Mouse (Mus musculus): Measurements from ENCODE around the gene Il10ra. TPM values are rescaled to one million over a fixed set of nuclear protein-coding genes. Genes with fewer than 3 reads are reported as not detected.

The Il10ra gene
- polyA plus RNA-seq, 1 experiment, result not detected

DNA sequence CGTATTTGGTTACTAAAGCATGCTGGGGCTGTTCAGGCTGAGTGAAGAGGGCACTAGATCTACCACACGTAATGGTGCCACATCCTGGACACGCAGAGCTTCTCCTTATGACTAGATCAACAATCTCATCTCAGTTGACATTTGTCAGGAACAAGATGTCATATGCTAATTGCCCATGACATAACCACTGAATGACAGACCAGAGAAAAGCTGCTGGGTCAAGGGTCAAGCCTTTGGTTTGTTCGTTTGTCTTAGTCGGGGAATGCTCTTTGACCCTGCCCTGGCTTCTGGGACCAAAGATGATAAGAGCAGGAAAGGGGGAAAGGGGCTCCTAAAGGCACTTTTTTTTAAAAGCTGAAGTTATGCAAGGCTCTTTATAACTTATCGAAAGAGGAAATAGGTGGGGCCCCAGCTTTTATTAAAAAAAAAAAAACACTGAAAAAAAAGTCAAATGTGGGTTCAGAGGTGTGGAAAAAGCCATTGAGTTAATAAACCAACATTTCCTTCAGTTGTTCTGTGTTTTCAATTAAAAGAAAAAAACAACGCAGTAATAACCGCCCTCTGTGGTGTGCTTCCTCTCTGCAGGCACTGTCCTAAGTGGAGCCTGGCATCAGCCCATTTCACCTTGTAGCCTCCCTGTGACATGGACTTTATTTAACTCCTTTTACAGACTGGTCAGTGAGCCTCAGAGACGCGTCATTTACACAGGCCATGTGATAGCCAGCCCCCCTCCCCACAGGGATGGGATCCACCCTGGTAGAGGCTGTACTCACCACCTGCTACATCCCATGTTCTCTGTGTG, 25.5 kb upstream of the Il10ra start:
- no peak overlapping the region for H3K4me2 ChIP-seq (ENCODE audit: low read depth)
- H3ac ChIP-seq (ENCODE audit: control insufficient read depth, insufficient read length), result no peak overlapping the region
- no peaks in the 10 kb centered on the region for H3K36me3 ChIP-seq (ENCODE audit: control insufficient read depth, insufficient read depth)
- TF ChIP-seq SRF (IDR thresholded peaks at IDR 0.05; ENCODE audit: control insufficient read depth, insufficient read length, low read depth), result no peak
- TF ChIP-seq TCF12 (IDR thresholded peaks at IDR 0.05; ENCODE audit: insufficient read depth, poor library complexity, severe bottlenecking), result no peak
- no peak for TF ChIP-seq POLR2AphosphoS2 (IDR thresholded peaks at IDR 0.05; ENCODE audit: insufficient read length, low read depth)
- TF ChIP-seq TCF3 (IDR thresholded peaks at IDR 0.05; ENCODE audit: insufficient read length, low read depth), result no peak
- no peak for TF ChIP-seq POLR2A (IDR thresholded peaks at IDR 0.05; ENCODE audit: insufficient read length, low read depth)
- TF ChIP-seq E2F4 (IDR thresholded peaks at IDR 0.05; ENCODE audit: insufficient read depth), result no peak
- no peak for TF ChIP-seq REST (IDR thresholded peaks at IDR 0.05; ENCODE audit: insufficient read depth, insufficient read length)
- TF ChIP-seq MYOG (IDR thresholded peaks at IDR 0.05; ENCODE audit: control insufficient read depth in 1 of 3, insufficient read depth in 1 of 3, insufficient read length in 2 of 3, low read depth in 2 of 3), result no peak
- TF ChIP-seq MAX (IDR thresholded peaks at IDR 0.05; ENCODE audit: low read depth), result no peak
- TF ChIP-seq MYOD1 (IDR thresholded peaks at IDR 0.05; ENCODE audit: control insufficient read depth in 1 of 3, insufficient read length in 2 of 3, low read depth in 2 of 3), result no peak
- no peaks in the 10 kb centered on the region for H3K79me2 ChIP-seq (ENCODE audit: control insufficient read depth, insufficient read depth)
- peaks cover 9% of the 10 kb centered on the region for H3K27me3 ChIP-seq (ENCODE audit: control insufficient read depth, insufficient read depth, insufficient read length)
- H3K4me3 ChIP-seq, result no peak overlapping the region

DNA sequence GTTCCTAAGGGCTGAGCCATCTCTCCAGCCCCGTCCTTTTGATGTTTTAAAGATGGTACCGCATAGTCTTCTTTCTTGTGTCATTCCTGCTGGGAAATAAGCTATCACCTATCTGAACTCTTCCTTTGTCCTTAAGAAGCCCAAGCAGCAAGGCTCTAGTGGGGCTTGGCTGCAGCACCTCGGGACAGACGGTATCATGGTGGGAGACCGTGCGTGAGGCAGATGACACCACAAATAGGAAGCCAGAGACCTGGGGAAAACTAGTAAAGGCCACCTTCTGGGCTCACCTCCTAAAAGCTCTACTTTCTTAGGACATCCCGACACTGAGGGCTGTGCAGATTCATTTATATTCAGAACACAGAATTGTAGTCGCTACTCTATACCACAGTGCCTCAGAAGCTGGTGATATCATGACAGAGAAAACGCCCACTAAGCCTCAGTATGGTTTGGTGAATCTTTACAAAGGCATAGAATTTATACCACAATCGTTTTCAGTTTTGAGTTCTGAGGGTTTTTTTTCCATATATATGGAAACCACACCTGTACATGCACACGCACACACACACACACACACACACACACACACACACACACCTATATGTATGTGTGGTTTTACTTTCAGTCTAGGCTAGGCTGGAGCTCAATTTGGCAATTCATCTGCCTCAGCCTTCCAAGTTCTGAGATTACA, 22.7 kb upstream of the Il10ra start:
- TF ChIP-seq MAX (IDR thresholded peaks at IDR 0.05; ENCODE audit: low read depth) (no peak), E2F4 (IDR thresholded peaks at IDR 0.05; ENCODE audit: insufficient read depth) (no peak), MYOD1 (IDR thresholded peaks at IDR 0.05; ENCODE audit: control insufficient read depth in 1 of 3, insufficient read length in 2 of 3, low read depth in 2 of 3) (no peak), USF1 (IDR thresholded peaks at IDR 0.05; ENCODE audit: low read depth) (no peak), SRF (IDR thresholded peaks at IDR 0.05; ENCODE audit: control insufficient read depth, insufficient read length, low read depth) (no peak), TCF12 (IDR thresholded peaks at IDR 0.05; ENCODE audit: insufficient read depth, poor library complexity, severe bottlenecking) (no peak), TCF3 (IDR thresholded peaks at IDR 0.05; ENCODE audit: insufficient read length, low read depth) (no peak), CEBPB (IDR thresholded peaks at IDR 0.05; ENCODE audit: insufficient read depth, poor library complexity, severe bottlenecking) (no peak), MYOG (IDR thresholded peaks at IDR 0.05; ENCODE audit: control insufficient read depth in 1 of 3, insufficient read depth in 1 of 3, insufficient read length in 2 of 3, low read depth in 2 of 3) (no peak), POLR2AphosphoS2 (IDR thresholded peaks at IDR 0.05; ENCODE audit: insufficient read length, low read depth) (no peak), POLR2A (IDR thresholded peaks at IDR 0.05; ENCODE audit: insufficient read length, low read depth) (no peak), REST (IDR thresholded peaks at IDR 0.05; ENCODE audit: insufficient read depth, insufficient read length) (no peak)
- Histone ChIP-seq H3K4me3 (no peak overlapping the region), H3K27me3 (ENCODE audit: control insufficient read depth, insufficient read depth, insufficient read length) (peaks cover 5% of the 10 kb centered on the region), H3K4me2 (ENCODE audit: low read depth) (no peak overlapping the region), H3K36me3 (ENCODE audit: control insufficient read depth, insufficient read depth) (no peaks in the 10 kb centered on the region), H3K79me2 (ENCODE audit: control insufficient read depth, insufficient read depth) (no peaks in the 10 kb centered on the region), H3ac (ENCODE audit: control insufficient read depth, insufficient read length) (no peak overlapping the region)

DNA sequence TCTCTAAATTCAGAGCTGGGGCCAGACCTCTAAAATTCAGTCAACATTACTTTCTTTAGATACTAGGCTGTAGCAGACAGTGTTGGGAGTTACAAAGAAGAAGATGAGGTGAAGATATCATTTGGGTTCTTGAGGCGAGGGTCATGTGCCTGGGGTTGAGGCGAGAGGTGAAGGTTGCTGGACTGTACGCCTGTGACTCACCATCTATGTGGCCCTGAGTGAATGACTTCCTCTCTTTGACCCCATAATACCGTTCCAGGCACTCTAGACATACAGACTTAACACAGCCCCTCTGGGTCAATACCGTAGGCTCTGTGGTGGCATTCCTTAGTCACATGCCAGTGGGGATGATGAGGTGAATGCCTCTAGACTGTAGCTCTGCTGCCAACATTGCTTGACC, 13.5 kb upstream of the Il10ra start:
- H3K4me3 ChIP-seq, result no peak overlapping the region
- no peaks in the 10 kb centered on the region for H3K36me3 ChIP-seq (ENCODE audit: control insufficient read depth, insufficient read depth)
- no peaks in the 10 kb centered on the region for H3K27me3 ChIP-seq (ENCODE audit: control insufficient read depth, insufficient read depth, insufficient read length)
- TF ChIP-seq REST (IDR thresholded peaks at IDR 0.05; ENCODE audit: insufficient read depth, insufficient read length) (no peak), USF1 (IDR thresholded peaks at IDR 0.05; ENCODE audit: low read depth) (no peak), MAX (IDR thresholded peaks at IDR 0.05; ENCODE audit: low read depth) (no peak), POLR2AphosphoS2 (IDR thresholded peaks at IDR 0.05; ENCODE audit: insufficient read length, low read depth) (no peak), MYOG (IDR thresholded peaks at IDR 0.05; ENCODE audit: control insufficient read depth in 1 of 3, insufficient read depth in 1 of 3, insufficient read length in 2 of 3, low read depth in 2 of 3) (no peak), TCF3 (IDR thresholded peaks at IDR 0.05; ENCODE audit: insufficient read length, low read depth) (no peak), MYOD1 (IDR thresholded peaks at IDR 0.05; ENCODE audit: control insufficient read depth in 1 of 3, insufficient read length in 2 of 3, low read depth in 2 of 3) (no peak), E2F4 (IDR thresholded peaks at IDR 0.05; ENCODE audit: insufficient read depth) (no peak), SRF (IDR thresholded peaks at IDR 0.05; ENCODE audit: control insufficient read depth, insufficient read length, low read depth) (no peak), CEBPB (IDR thresholded peaks at IDR 0.05; ENCODE audit: insufficient read depth, poor library complexity, severe bottlenecking) (no peak), TCF12 (IDR thresholded peaks at IDR 0.05; ENCODE audit: insufficient read depth, poor library complexity, severe bottlenecking) (no peak), POLR2A (IDR thresholded peaks at IDR 0.05; ENCODE audit: insufficient read length, low read depth) (no peak)
- no peaks in the 10 kb centered on the region for H3K79me2 ChIP-seq (ENCODE audit: control insufficient read depth, insufficient read depth)
- no peak overlapping the region for H3K4me2 ChIP-seq (ENCODE audit: low read depth)
- no peak overlapping the region for H3ac ChIP-seq (ENCODE audit: control insufficient read depth, insufficient read length)

DNA sequence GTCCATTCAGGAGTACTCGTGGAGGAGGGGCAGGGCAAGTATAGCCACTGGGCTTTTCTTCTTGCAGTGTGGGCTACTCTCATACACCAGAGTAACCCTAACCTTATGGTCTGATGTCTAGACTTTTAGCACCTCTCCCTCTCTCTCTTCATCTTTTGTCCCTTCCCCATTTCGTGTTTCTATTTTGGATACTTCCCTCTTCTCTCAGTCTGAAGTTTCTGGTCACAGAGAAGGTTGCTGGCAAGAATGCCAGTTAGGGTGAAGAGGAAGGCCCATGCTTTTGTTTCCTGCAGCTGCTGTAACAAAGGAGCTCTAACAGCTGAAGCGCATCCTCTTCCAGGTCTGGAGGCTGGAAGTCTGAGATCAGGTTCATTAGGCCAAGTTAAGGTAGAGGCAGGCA, 11.9 kb upstream of the Il10ra start:
- no peak for TF ChIP-seq POLR2AphosphoS2 (IDR thresholded peaks at IDR 0.05; ENCODE audit: insufficient read length, low read depth)

More for the DNA sequence above, 11.9 kb upstream of the Il10ra start:
- Histone ChIP-seq H3K4me2 (ENCODE audit: low read depth) (no peak overlapping the region), H3K4me3 (no peak overlapping the region), H3K79me2 (ENCODE audit: control insufficient read depth, insufficient read depth) (no peaks in the 10 kb centered on the region), H3K36me3 (ENCODE audit: control insufficient read depth, insufficient read depth) (no peaks in the 10 kb centered on the region), H3K27me3 (ENCODE audit: control insufficient read depth, insufficient read depth, insufficient read length) (no peaks in the 10 kb centered on the region), H3ac (ENCODE audit: control insufficient read depth, insufficient read length) (no peak overlapping the region)

All from myocyte (in vitro differentiated cells).